Mouse (Mus musculus) ovary, postnatal 14 days (tissue): Measurements from ENCODE around the gene Eda2r.

ENCODE experiments used
- DNase-seq: peaks from one replicate; pipeline ENCODE4 v3.0.0; 2022; ENCODE audit warnings: low spot score

The Eda2r gene

GRCm38 (mm10) chrX:97377065-97377421 is at the start of gene Eda2r:
TSS of gene Eda2r (minus strand) at chrX:97377216.
- DNase-seq, result peak; percentile 25

GRCm38 (mm10) chrX:97397872-97398271 is 20.9 kb upstream of the Eda2r start:
- DNase-seq, result no peak

- no peak for DNase-seq
Observed at GRCm38 (mm10) chrX:97378076-97378475, 1.1 kb upstream of the Eda2r start.

- peak; percentile 39 for DNase-seq
Observed at GRCm38 (mm10) chrX:97376321-97377064, 523 bp downstream of the Eda2r start.

GRCm38 (mm10) chrX:97372826-97373225 is 4.2 kb downstream of the Eda2r start:
- no peak for DNase-seq

- DNase-seq, result no peak
Observed at GRCm38 (mm10) chrX:97369206-97369605, 7.8 kb downstream of the Eda2r start.

GRCm38 (mm10) chrX:97368741-97369140 is 8.3 kb downstream of the Eda2r start:
- DNase-seq, result no peak

GRCm38 (mm10) chrX:97360919-97361318 is 16.1 kb downstream of the Eda2r start:
- DNase-seq, result no peak

- no peak for DNase-seq
Observed at GRCm38 (mm10) chrX:97327891-97328290, 49.1 kb downstream of the Eda2r start.
